ENCODE assay signal across 23 mouse cellular contexts in the genomic region with DNA sequence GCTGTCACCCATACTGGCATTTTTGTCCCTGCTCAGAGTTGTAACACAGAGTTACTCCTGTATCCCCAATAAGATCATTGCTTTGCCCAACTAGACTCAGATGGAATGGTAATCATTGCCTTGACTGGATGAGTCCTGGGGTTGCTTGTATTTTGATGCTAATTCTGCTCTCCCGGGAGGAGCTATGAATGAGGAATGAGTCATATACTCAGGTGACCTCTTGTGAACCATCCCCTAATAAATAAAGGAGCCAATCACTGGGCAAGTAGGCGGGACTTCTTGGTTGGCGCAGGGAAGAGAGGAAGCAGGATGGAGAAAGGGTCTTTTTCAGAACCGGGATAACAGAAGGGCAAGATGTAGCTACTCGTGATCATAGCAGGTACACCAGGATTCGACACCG.
DNase-seq lines count a peak whose midpoint lies in the region; ATAC-seq and TF ChIP-seq lines count a peak whose summit lies in the region.
"Had no signal": no experiment of that assay in that cellular context is flagged by ENCODE, and none has a peak within 500 bp of the region (broad histone marks: within the 10 kb centered on the region; RNA-seq: fewer than 3 reads in every experiment).

No protein-coding gene starts in this region.

- DNase-seq in ES-E14 (ENCODE audit: low read depth, low spot score) (peak; percentile 19), WW6 (ENCODE audit: low read depth, low spot score) (peak; percentile 18)
- DNase-seq in embryo, embryonic 10 days (ENCODE audit: low spot score) = no peak
- DNase-seq in retina, embryonic 14.5 days (ENCODE audit: low spot score) = no peak
- DNase-seq: adrenal gland, adult 2 months; adrenal gland, postnatal 10 days; adrenal gland, postnatal 25 days; B cell, adult 2 months; cerebellum, adult 11 months; cerebellum, adult 18-20 months; cerebellum, adult 8-10 months; cerebellum, adult 9-11 months; cerebellum, postnatal 14 days; cerebellum, postnatal 36 days; forebrain, postnatal 0 days had no signal

- H3K4me3 ChIP-seq in E14TG2a.4 (replicated peaks; ENCODE audit: low read length) = 0 out of 2 replicates have a peak overlapping the region, but pooled peaks have one; percentile 20
- H3K4me3 ChIP-seq in ES-E14 (ENCODE audit: insufficient read depth in 1 of 2, low read depth in 1 of 2, low read length in 2 of 2, poor library complexity in 1 of 2, severe bottlenecking in 1 of 2) = peak overlapping the region; percentile 23 to 59
- H3K4me3 ChIP-seq: embryonic facial prominence, embryonic 10.5 days; embryonic facial prominence, embryonic 12.5 days; forebrain, embryonic 13.5 days; forebrain, embryonic 15.5 days had no signal

- no peak for ATAC-seq in activated CD4-positive, CD25-positive, alpha-beta regulatory T cell, adult 4 months
- ATAC-seq: CD4-positive, CD25-positive, alpha-beta regulatory T cell, adult 4 months; forebrain, embryonic 13.5 days; forebrain, embryonic 15.5 days; forebrain, postnatal 0 days had no signal

- H3K9me3 ChIP-seq in E14TG2a.4 (ENCODE audit: low read length) (0 out of 2 replicates have a peak, but pooled peaks cover 2% of the 10 kb centered on the region), ES-E14 (ENCODE audit: control insufficient read depth, insufficient read depth, low read depth, low read length) (no peaks in the 10 kb centered on the region)
- H3K9me3 ChIP-seq: embryonic facial prominence, embryonic 10.5 days; embryonic facial prominence, embryonic 12.5 days; forebrain, embryonic 13.5 days; forebrain, embryonic 15.5 days had no signal

- H3K27me3 ChIP-seq in E14TG2a.4 (ENCODE audit: insufficient read depth, low read length) = no peaks in the 10 kb centered on the region
- H3K27me3 ChIP-seq: CH12.LX; embryonic facial prominence, embryonic 12.5 days; forebrain, embryonic 13.5 days; forebrain, embryonic 15.5 days had no signal

- in situ Hi-C loops in ES-E14 (cut with MboI; ENCODE audit: low sequenced_read_pairs in 2 of 2, unreplicated experiment in 2 of 2) = no loop called here

- no peaks in the 10 kb centered on the region for H3K36me3 ChIP-seq in E14TG2a.4 (ENCODE audit: insufficient read depth, low read length)
- H3K36me3 ChIP-seq in ES-E14 (ENCODE audit: control insufficient read depth, insufficient read depth, low read length, poor library complexity, severe bottlenecking) = no peaks in the 10 kb centered on the region
- H3K36me3 ChIP-seq: embryonic facial prominence, embryonic 10.5 days; embryonic facial prominence, embryonic 12.5 days; forebrain, embryonic 15.5 days had no signal

- H3K9ac ChIP-seq in ES-E14 (ENCODE audit: insufficient read depth, low read depth, low read length, poor library complexity, severe bottlenecking) = no peak overlapping the region
- H3K9ac ChIP-seq: embryonic facial prominence, embryonic 12.5 days; forebrain, embryonic 13.5 days; forebrain, embryonic 15.5 days; forebrain, postnatal 0 days had no signal

- no peak for TF ChIP-seq CTCF in E14TG2a.4 (conservative IDR thresholded peaks at IDR 0.05; ENCODE audit: low read length)

- H3K4me1 ChIP-seq in E14TG2a.4 (replicated peaks; ENCODE audit: low read depth, low read length) (peaks cover 12% of the 10 kb centered on the region), ES-E14 (ENCODE audit: control insufficient read depth in 2 of 2, insufficient read depth in 2 of 2, low read length in 2 of 2, poor library complexity in 1 of 2) (peaks cover 0 to 5% of the 10 kb centered on the region in 2 experiments; a peak in 1 of 4 replicates)
- H3K4me1 ChIP-seq: embryonic facial prominence, embryonic 10.5 days; embryonic facial prominence, embryonic 12.5 days; forebrain, embryonic 13.5 days; forebrain, embryonic 15.5 days had no signal

- no peak overlapping the region for H3K27ac ChIP-seq in ES-E14 (ENCODE audit: insufficient read depth, low read depth, low read length, poor library complexity, severe bottlenecking)
- H3K27ac ChIP-seq: embryonic facial prominence, embryonic 10.5 days; embryonic facial prominence, embryonic 12.5 days; forebrain, embryonic 13.5 days; forebrain, embryonic 15.5 days had no signal

TF ChIP-seq in ES-E14, 5 proteins besides CTCF, POLR2A, EP300 and RAD21:
- TF ChIP-seq MAFK (IDR thresholded peaks at IDR 0.05; ENCODE audit: insufficient read depth, low read depth, low read length) = no peak
- TF ChIP-seq HCFC1 (IDR thresholded peaks at IDR 0.05; ENCODE audit: borderline replicate concordance, insufficient read depth, low read length) = no peak

Comparison
In these comparisons a context has a peak if more than half of its experiments do, and no peak if none do; other contexts are left out.
1. DNase-seq: peak in ES-E14 (single experiment) and WW6 (single experiment); none in embryo, embryonic 10 days (single experiment) and retina, embryonic 14.5 days (single experiment).